Mouse (Mus musculus): ENCODE results near the gene Fam72a.

DNA sequence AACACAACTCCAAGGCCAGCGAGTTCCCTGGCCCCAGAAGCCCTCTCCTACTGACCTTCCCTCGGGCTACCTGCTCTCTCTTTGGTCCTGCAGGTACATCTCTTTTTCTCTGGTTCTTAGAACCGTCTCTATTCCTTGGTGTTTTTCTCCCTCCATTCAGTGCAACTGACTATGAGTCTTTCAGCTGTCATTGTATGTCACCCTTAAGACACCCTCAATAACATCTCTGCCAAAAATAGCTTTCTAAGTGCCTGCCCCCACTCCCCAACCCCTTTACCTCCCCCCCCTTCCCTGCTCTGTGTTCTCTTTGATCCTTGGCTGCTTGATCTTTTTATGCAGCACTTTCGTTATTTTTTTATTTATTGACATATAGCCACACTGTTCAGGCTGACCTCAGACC is 52.7 kb downstream of the Fam72a start:
- TF ChIP-seq CTCF (IDR thresholded peaks at IDR 0.05) (no peak), EP300 (IDR thresholded peaks at IDR 0.05) (no peak)

All from lung, postnatal 0 days (tissue).